Mouse (Mus musculus): Measurements from ENCODE around the gene Cbx4.

Gene Cbx4

GRCm38 (mm10) chr11:119043761-119044550, 42.1 kb downstream of the Cbx4 start:
- intact Hi-C loops (cut with DNase I): loop anchor here (2.0 kb wide), 1 partner anchor 147 kb away; no protein-coding TSS in a partner anchor

DNA sequence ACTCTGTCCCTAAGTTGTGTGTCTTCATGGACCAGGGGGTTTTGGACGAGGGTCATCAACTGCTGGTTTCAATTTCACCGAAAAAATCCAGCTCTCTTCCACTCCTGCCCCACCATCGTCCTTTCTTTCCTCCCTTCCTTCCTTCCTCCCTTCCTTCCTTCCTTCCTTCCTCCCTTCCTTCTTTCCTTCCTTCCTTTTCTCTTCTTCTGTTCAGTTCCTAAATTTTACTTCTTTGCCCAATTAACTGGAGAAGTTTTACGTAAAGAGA, 42.8 kb downstream of the Cbx4 start:
- intact Hi-C loops (cut with DNase I): no loop called here

DNA sequence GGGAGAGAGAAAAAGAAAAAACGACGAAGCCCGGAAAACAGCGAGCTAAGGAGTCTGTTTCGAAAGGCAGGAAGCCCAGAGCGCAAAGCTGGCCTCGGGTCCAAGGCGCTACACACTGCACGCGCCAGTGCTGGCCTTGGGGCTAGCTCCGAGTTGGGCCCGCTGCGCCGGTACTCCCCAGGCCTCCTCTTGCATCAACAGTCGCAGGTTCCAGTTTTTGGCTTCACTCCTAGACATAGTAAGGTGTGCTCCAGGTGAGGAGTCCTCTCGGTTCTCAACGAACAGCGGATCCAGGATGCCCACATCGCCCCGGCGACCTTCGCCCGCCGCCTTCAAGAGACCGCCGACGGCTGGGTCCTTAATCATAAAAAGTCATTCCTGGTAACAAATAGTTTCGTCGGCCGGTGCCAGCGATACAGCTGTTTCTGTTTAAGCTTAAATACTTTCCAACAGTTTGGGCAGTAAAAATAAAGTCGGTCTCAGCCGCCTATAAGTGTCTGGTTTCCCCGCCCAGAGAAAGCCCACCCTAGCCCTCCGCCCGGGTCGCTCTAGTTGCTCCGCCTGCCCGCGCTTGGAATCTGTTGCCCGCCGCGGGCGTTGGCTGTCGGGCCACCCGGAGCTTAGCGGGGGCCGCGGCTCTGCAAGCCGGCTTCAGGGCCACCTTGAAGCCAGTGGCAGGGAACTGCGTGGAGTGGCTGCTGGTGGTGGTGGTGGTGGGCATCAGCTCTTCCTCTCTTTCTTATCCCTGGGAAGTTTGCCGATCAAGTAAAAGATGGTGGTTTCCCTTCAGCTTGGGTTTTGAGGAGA, 43.4 kb downstream of the Cbx4 start:
- intact Hi-C loops (cut with DNase I): no loop called here

DNA sequence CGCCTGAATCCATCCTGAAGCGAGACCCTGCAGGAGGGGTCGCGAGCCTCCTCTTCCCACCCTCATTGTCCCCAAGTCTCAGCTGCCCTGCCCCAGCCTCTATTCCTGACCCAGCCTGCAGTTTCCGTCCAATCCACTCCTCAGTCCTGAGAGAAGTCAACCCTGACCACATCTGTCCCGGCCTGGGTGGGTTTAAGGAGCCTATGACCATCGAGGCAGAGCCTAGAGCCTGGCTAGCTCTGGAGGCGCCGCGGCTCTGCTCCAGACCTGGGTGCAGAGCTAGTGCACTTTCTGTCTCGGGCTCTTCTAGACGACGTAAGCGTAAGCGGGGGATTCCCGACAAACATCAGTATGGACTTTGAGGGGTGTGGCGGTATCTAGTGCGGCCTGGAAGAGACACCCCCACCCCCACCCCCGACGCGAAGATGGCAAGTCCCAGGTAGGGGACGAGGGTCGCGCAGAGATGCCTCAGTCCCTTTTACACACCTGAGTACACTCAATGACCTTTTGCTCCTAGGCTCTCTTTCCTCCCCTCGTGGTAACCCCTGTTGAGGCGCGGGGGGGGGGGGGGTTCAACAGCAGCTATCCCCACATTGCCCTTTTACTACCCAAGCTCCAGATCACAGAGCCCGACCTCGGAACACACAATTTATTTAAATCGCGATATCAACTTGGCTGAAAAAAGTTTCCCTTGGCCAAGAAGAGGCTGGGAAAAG, 44.1 kb downstream of the Cbx4 start:
- intact Hi-C loops (cut with DNase I): loop anchor here (2.0 kb wide), 1 partner anchor 47 kb away; no protein-coding TSS in a partner anchor

DNA sequence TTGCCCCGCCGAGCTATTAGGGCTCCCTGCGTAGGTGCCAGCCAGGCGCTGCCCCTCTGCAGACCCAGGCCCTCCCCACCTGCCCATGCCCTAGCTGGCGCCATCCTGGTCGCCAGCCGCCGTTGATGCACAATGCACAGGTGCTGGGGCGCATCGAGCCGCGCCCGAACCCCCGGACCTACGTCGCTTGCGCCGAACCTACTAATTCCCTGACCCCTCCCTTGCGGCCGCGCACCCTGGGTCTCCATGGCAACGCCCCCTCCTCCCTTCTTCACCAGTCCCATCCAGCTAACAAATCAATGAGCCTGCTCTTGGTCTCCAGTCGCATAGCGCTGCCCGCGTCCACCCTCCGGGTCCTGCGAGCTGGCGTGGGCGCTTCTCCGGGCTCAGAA, 44.7 kb downstream of the Cbx4 start:
- intact Hi-C loops (cut with DNase I): loop anchor here (2.0 kb wide), 1 partner anchor 47 kb away; no protein-coding TSS in a partner anchor

DNA sequence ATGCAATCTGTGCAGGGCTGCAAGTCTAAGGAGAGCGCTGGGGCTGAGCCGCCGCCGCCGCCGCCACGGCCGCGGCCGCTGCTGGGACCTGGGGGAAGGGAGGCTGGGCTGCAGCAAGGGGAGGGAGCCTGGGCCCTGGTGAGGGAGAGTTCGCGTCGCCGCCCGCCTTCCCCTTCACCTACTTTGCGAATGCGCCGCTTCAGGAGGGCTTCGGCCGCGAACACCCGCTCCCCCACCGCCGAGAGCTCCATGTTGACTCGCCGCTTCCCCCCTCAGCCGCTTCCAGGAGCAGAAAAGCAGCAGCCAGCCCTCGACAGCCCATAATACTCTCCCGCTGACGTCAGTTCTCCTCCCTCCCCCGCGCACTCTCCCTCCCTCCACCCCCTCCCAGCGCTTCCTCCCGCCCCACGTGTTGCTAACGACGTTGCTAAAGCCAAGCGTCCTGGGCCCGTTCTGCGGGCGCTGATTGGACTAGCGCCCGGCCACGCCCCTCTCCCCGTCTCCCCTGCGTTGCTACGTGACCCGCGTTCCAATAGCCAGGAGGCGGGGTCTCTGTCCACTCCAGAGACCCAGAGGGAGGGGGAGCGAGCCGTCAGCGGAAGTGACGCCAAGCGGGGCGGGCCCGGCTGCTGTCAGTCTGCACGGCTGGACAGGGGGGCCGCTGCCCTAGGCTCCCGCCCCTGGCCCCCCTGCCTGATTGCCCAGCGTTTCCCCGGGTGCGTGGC, 45.3 kb downstream of the Cbx4 start, which contains the start of gene Cbx8:
Cbx8 (minus strand) TSS at position 370 of the 725 bp plus-strand sequence.
- intact Hi-C loops (cut with DNase I): loop anchor here (2.0 kb wide), 1 partner anchor 48 kb away; no protein-coding TSS in a partner anchor

- intact Hi-C loops (cut with DNase I): loop anchor here (2.0 kb wide), 1 partner anchor 49 kb away; no protein-coding TSS in a partner anchor
Measured at GRCm38 (mm10) chr11:119039732-119040512, 46.1 kb downstream of the Cbx4 start.

DNA sequence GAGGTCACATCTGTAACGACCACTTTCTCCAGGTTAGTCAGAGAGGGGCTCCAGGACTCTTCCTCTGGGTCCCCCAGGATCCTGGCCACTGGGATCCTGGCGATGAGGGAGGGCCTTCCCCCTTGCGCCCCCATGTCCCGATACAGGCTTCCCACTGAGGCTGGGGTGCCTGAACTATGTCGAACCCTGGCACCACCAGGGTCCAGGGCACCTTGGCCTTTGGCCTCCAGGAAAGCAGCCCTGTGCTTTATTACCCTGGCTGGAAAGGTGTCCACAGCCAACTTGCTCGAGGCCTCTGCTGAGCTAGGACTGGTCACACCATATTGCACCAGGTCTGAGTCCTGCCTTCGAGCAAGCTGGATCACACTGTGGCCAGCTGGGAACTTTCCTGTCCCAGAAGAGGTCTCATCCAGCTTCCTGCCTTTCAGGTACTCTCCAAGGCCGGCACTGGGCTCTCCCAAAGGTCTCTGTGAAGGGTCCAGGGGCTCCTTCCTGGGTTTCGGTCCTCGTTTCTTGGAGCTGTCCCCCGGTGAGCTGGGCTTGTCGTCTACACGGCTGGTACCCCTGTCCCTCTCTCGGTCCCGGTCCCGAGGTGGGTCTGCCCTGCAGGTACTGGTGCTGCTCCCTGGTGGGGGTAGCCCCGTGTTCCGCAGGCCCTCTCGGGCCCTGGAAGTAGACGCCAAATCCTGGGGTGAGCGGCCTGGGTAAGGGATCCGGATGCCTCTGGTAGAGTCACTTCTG, 47.1 kb downstream of the Cbx4 start:
- intact Hi-C loops (cut with DNase I): no loop called here

DNA sequence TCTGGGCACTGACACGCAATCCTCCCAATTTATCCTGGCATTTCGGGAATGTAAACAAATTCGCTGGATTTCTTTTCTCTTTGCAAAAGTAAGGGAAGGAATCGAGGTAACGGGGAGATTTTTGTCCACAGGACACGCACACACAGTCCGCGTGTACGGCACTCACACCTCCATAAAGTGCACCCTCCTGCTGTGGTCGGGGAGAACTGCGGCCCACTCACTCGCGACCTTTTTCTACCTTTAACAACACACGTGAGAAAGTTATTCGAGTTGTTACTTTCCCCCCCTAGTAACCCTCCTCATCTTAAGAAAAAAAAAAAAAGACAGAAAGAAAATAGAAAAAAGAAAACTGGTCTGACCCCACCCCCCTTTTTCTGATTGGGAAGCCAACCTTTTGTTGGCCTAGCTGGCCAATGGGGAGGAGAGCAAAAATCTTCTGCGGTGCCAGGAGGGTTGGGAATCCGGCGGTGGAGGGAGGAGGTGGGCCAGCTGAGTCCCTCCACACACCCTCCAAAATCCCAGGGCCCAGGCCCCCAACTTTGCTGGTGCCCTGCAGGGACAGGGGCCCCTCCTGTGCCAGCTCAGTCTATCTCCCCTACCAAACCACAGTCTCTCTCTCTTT, 48.1 kb downstream of the Cbx4 start:
- intact Hi-C loops (cut with DNase I): no loop called here

DNA sequence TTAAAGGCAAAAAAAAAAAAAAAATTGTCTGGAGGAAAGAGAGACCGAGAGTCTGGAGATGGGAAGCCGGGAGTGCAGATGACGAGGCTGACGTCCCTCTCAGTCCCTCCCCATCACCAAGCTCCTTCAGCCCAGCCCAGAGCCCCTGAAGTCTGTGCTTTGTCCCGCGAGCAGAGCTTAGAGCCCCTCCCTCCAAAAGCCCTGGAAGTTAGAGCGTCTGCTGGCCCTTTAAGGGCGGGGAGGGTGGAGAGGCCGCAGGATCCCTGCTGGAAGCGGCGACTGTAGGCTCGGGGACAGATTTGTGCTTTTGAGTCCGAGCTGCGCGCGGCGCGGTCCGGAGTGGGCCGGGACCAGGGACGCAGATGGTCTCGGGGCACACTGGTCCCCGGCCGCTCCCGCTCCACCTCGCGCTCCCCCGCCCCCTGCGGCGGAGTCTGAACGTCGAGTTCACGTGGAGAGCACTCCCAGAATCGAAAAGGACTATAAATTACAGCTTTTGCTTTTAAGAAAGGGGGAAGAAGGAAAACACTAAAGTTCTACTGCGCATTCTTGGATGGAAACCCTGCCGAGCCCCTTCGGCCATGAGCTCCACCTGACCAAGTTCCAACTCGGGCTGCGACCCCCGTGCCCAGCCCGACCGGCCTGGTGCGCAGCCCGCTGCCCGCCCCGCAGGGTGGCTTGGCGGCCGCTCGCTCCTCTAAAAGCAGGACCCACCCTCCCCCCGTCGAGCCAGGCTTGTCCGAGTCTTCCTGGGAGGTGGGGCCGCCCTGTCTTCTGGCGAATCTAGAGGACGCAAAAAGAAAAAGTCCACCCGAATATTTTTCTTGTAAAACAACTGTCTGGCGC, 48.9 kb downstream of the Cbx4 start:
- intact Hi-C loops (cut with DNase I): no loop called here

DNA sequence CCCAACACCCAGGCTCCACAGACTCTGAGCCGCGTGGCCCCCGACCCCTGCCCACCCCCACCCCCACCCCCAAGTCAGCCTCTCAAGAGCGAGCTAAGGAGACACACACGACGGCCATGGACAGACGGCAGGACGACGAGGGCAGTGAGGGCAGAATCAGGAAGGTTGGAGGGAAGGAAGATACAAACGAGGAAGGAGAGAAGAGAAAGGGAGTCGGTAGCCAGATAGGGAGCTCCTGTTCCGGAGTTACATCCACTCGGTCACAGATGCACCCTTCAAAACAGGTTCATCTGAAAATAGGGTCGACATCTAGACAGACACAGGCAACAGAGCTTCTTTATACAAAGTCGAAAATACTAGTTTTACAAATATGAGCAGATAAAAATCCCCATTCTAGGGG, 49.6 kb downstream of the Cbx4 start:
- intact Hi-C loops (cut with DNase I): no loop called here

- intact Hi-C loops (cut with DNase I): loop anchor here (2.0 kb wide), 1 partner anchor 155 kb away; no protein-coding TSS in a partner anchor
Measured at GRCm38 (mm10) chr11:119035686-119036165, 50.3 kb downstream of the Cbx4 start.

- intact Hi-C loops (cut with DNase I): loop anchor here (2.0 kb wide), 1 partner anchor 156 kb away; no protein-coding TSS in a partner anchor
Measured at GRCm38 (mm10) chr11:119035094-119035685, 50.8 kb downstream of the Cbx4 start.

DNA sequence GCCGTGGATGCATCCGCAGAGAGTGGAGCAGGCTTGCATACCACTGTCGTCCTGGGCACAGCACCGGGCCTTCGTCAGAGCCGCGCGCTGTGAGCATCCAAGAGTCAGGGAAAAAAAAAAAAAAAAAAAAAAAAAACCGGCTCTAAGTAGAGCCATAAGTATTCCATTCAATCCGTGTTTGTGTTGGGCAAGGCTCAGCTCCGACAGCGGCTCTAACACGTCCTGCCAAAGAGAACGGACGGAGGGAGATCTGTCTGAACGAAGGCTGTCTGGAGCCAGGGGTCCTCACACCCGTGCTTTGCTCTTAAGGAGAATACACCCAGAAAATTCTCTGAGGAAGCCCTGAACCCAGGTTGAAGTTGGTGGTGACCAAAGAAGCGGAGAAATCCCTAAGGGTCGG, 51.4 kb downstream of the Cbx4 start:
- intact Hi-C loops (cut with DNase I): loop anchor here (2.0 kb wide), 1 partner anchor 156 kb away; no protein-coding TSS in a partner anchor

GRCm38 (mm10) chr11:119033874-119034558, 52.0 kb downstream of the Cbx4 start:
- intact Hi-C loops (cut with DNase I): loop anchor here (2.0 kb wide), 1 partner anchor 157 kb away; no protein-coding TSS in a partner anchor

All from adrenal gland (tissue).